Mouse (Mus musculus): ENCODE results near the gene Gm43517. TPM values are rescaled to one million over a fixed set of nuclear protein-coding genes. Genes with fewer than 3 reads are reported as not detected.
A peak's percentile ranks its signal among the peaks of the same experiment; 100 is the strongest.

The Gm43517 gene
- not detected in 2 replicates for polyA plus RNA-seq (2014; fragmentation: Nextera tagmentation; extraction: Ambion mirVana)

GRCm38 (mm10) chr12:49384876-49385630 is at the start of gene Gm43517:
TSS of gene Gm43517 (plus strand) at chr12:49385174.
- H3K9me3 ChIP-seq (ENCODE audit: control insufficient read depth, low read length): no peaks in the 10 kb centered on the region
- H3K27ac ChIP-seq (ENCODE audit: low read depth, low read length): no peak within 1 kb of the TSS
- no peaks in the 10 kb centered on the region for H3K36me3 ChIP-seq (ENCODE audit: control insufficient read depth, insufficient read depth, low read length)
- ATAC-seq (ENCODE audit: low FRiP score, low TSS enrichment): peak; percentile 57; the same call in 1 of the 2 replicates
- H3K4me3 ChIP-seq (ENCODE audit: low read length): peak within 1 kb of the TSS; percentile 31
- peak within 1 kb of the TSS; percentile 44 for H3K4me2 ChIP-seq (replicated peaks; ENCODE audit: low read depth, low read length)
- WGBS: 1% methylated on average over 75 of the region's 75 CpGs
- H3K4me1 ChIP-seq (ENCODE audit: control insufficient read depth, insufficient read depth, low read length): peaks cover 6% of the 10 kb centered on the region; the same call in 1 of the 2 replicates
- no peak within 1 kb of the TSS for H3K9ac ChIP-seq (ENCODE audit: low read depth, low read length)
- H3K27me3 ChIP-seq (ENCODE audit: control insufficient read depth, insufficient read depth, low read length): peaks cover 81% of the 10 kb centered on the region

DNA sequence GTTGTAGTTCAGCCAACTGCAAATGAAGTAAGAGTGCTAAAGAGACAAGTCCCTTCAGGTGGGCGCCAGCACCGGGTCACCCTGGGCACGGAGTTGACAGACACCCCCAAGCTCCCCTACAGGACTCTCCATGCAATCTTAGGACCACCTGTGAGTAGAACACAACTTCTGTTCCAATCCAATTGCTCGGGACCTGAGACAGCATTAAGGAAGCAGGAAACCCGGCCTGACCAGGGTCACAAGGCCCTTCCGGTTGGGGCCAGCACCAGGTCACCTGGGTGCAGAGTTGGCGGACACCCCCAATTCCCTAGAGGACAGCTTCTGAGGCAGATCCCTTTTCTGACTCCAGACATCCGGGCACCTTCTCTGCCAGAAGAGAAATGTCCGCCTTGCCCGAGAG is 35.3 kb upstream of the Gm43517 start:
- H3K9me3 ChIP-seq (ENCODE audit: control insufficient read depth, low read length): no peaks in the 10 kb centered on the region
- H3K27me3 ChIP-seq (ENCODE audit: control insufficient read depth, insufficient read depth, low read length): no peaks in the 10 kb centered on the region
- H3K27ac ChIP-seq (ENCODE audit: low read depth, low read length): no peak overlapping the region
- H3K4me2 ChIP-seq (replicated peaks; ENCODE audit: low read depth, low read length): no peak overlapping the region
- H3K4me1 ChIP-seq (ENCODE audit: control insufficient read depth, insufficient read depth, low read length): no peaks in the 10 kb centered on the region
- H3K4me3 ChIP-seq (ENCODE audit: low read length): no peak overlapping the region
- ATAC-seq (ENCODE audit: low FRiP score, low TSS enrichment): no peak
- H3K36me3 ChIP-seq (ENCODE audit: control insufficient read depth, insufficient read depth, low read length): no peaks in the 10 kb centered on the region
- WGBS: 91% methylated on average over 10 of the region's 10 CpGs
- no peak overlapping the region for H3K9ac ChIP-seq (ENCODE audit: low read depth, low read length)

DNA sequence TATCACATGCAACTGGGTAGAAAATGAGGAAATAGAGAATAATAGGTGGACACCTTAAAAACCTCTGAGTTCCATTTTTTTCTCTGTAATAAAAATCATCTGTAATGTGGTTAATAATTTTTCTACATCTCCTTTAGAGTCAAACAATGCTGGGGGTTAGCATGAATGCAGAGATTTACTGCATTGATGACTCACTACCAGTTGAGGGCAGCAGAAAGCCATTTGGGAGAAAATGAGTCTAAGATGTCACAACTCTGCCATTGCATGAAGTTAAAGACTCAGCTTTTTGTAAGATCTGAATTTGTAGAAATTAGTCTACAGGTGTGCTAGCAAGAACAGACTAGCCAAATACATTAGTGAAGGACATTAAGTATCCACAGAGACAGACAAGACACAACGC is 16.0 kb upstream of the Gm43517 start:
- 61% methylated on average over 1 of the region's 1 CpGs for WGBS
- Histone ChIP-seq H3K36me3 (ENCODE audit: control insufficient read depth, insufficient read depth, low read length) (no peaks in the 10 kb centered on the region), H3K9ac (ENCODE audit: low read depth, low read length) (no peak overlapping the region), H3K9me3 (ENCODE audit: control insufficient read depth, low read length) (no peaks in the 10 kb centered on the region), H3K4me1 (ENCODE audit: control insufficient read depth, insufficient read depth, low read length) (no peaks in the 10 kb centered on the region), H3K4me2 (replicated peaks; ENCODE audit: low read depth, low read length) (no peak overlapping the region), H3K27me3 (ENCODE audit: control insufficient read depth, insufficient read depth, low read length) (peaks cover 39% of the 10 kb centered on the region), H3K27ac (ENCODE audit: low read depth, low read length) (no peak overlapping the region), H3K4me3 (ENCODE audit: low read length) (no peak overlapping the region)
- ATAC-seq (ENCODE audit: low FRiP score, low TSS enrichment): no peak

GRCm38 (mm10) chr12:49372170-49372569 is 12.8 kb upstream of the Gm43517 start:
- H3K9ac ChIP-seq (ENCODE audit: low read depth, low read length): no peak overlapping the region
- H3K36me3 ChIP-seq (ENCODE audit: control insufficient read depth, insufficient read depth, low read length): no peaks in the 10 kb centered on the region
- no peak overlapping the region for H3K4me3 ChIP-seq (ENCODE audit: low read length)
- H3K27ac ChIP-seq (ENCODE audit: low read depth, low read length): no peak overlapping the region
- peaks cover 71% of the 10 kb centered on the region for H3K27me3 ChIP-seq (ENCODE audit: control insufficient read depth, insufficient read depth, low read length)
- no peaks in the 10 kb centered on the region for H3K9me3 ChIP-seq (ENCODE audit: control insufficient read depth, low read length)
- no peak for ATAC-seq (ENCODE audit: low FRiP score, low TSS enrichment)
- H3K4me1 ChIP-seq (ENCODE audit: control insufficient read depth, insufficient read depth, low read length): no peaks in the 10 kb centered on the region
- no peak overlapping the region for H3K4me2 ChIP-seq (replicated peaks; ENCODE audit: low read depth, low read length)

GRCm38 (mm10) chr12:49373176-49373575 is 11.8 kb upstream of the Gm43517 start:
- H3K4me2 ChIP-seq (replicated peaks; ENCODE audit: low read depth, low read length): no peak overlapping the region
- H3K9ac ChIP-seq (ENCODE audit: low read depth, low read length): no peak overlapping the region
- H3K4me3 ChIP-seq (ENCODE audit: low read length): no peak overlapping the region
- no peaks in the 10 kb centered on the region for H3K4me1 ChIP-seq (ENCODE audit: control insufficient read depth, insufficient read depth, low read length)
- H3K27ac ChIP-seq (ENCODE audit: low read depth, low read length): no peak overlapping the region
- ATAC-seq (ENCODE audit: low FRiP score, low TSS enrichment): no peak
- no peaks in the 10 kb centered on the region for H3K9me3 ChIP-seq (ENCODE audit: control insufficient read depth, low read length)
- no peaks in the 10 kb centered on the region for H3K36me3 ChIP-seq (ENCODE audit: control insufficient read depth, insufficient read depth, low read length)
- 4% methylated on average over 5 of the region's 5 CpGs for WGBS
- peaks cover 81% of the 10 kb centered on the region for H3K27me3 ChIP-seq (ENCODE audit: control insufficient read depth, insufficient read depth, low read length)

DNA sequence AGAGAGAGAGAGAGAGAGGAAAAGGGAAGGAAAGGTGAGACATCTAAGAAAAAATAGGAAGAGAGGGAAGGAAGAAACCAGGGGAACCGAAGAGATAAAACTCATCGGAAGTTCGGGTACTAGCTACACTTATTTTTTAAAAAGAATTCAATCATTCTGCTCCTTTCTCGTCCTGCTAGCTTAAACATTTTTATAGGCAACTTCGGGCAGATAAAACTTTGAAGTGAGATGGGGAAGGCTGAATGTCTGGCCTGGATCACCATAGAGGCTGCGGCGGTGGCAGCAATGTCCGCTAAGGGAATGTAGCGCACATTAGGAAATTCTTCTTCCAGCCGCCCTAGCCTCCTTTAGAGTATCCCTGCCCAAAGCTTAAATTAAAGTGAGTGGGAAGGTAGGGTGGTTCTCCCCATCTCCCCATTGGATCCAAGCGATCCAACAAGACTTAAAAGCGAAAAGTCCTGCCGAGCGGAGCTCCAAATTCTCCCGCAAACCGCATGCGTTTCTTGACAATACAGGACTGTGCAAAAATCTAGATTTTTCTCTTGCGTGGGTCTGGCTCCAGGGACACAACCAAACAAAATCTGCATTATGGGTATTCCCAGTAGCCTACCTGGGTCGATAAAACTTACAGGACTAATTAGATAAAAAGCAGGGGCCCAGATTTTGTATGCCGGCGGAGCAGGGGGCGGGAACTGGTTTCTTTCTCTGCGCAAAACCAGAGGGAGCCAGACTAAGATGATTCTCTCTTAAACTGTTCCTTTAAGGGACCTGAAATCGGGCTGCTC is 11.0 kb upstream of the Gm43517 start:
- peak overlapping the region; percentile 16; the same call in 1 of the 2 replicates for H3K4me2 ChIP-seq (replicated peaks; ENCODE audit: low read depth, low read length)
- no peaks in the 10 kb centered on the region for H3K9me3 ChIP-seq (ENCODE audit: control insufficient read depth, low read length)
- peaks cover 89% of the 10 kb centered on the region for H3K27me3 ChIP-seq (ENCODE audit: control insufficient read depth, insufficient read depth, low read length)
- no peak overlapping the region for H3K27ac ChIP-seq (ENCODE audit: low read depth, low read length)
- WGBS: 1% methylated on average over 24 of the region's 24 CpGs
- H3K9ac ChIP-seq (ENCODE audit: low read depth, low read length): no peak overlapping the region
- H3K4me1 ChIP-seq (ENCODE audit: control insufficient read depth, insufficient read depth, low read length): no peaks in the 10 kb centered on the region
- peak overlapping the region; percentile 21 for H3K4me3 ChIP-seq (ENCODE audit: low read length)
- no peak for ATAC-seq (ENCODE audit: low FRiP score, low TSS enrichment)
- no peaks in the 10 kb centered on the region for H3K36me3 ChIP-seq (ENCODE audit: control insufficient read depth, insufficient read depth, low read length)

- Histone ChIP-seq H3K4me2 (replicated peaks; ENCODE audit: low read depth, low read length) (peak overlapping the region; percentile 16), H3K36me3 (ENCODE audit: control insufficient read depth, insufficient read depth, low read length) (no peaks in the 10 kb centered on the region), H3K4me3 (ENCODE audit: low read length) (peak overlapping the region; percentile 21; the same call in 1 of the 2 replicates), H3K9ac (ENCODE audit: low read depth, low read length) (no peak overlapping the region), H3K27ac (ENCODE audit: low read depth, low read length) (no peak overlapping the region), H3K4me1 (ENCODE audit: control insufficient read depth, insufficient read depth, low read length) (no peaks in the 10 kb centered on the region), H3K27me3 (ENCODE audit: control insufficient read depth, insufficient read depth, low read length) (peaks cover 89% of the 10 kb centered on the region), H3K9me3 (ENCODE audit: control insufficient read depth, low read length) (no peaks in the 10 kb centered on the region)
- WGBS: under 1% methylated on average over 14 of the region's 14 CpGs
- ATAC-seq (ENCODE audit: low FRiP score, low TSS enrichment): no peak
Measured at GRCm38 (mm10) chr12:49374606-49374995, 10.4 kb upstream of the Gm43517 start.

DNA sequence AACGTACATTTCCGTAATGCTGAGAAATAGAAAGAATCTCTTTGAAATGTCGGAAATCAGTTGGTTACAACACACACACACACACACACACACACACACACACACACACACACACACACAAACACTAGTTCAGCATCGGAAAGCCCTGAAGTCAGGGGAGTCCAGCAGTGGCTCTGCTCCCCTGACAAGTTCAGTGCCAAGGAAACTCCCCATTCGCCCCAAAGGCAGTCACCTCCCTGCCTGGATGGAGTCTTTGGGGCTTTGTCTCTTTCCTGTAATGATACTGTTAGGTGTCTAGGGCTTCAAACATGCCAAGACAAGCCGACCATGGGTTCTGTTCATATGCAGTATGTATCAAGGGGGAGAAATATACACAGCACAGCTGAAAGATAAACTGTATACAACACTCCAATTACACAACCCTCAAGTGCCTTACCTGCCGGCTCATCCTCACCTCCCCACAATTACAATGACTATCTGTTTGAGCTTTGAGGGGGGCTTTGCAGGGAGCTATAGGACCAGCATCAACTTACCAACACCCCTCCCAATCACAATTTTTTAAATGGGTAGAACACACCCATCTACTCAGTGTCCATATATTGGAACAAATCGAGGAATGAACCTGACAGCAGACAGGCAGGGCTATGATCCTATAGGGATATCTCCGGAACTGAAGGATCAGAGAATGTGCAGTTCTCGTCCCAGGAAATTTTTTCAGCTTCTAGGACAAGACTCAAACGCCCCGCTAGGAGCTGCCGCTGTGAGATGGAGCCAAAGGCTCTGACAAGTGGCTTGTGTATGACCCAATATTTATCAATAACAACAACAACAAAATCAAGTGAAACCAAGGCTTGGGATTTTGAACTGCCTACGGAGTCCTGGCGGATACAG is 9.3 kb upstream of the Gm43517 start:
- H3K4me1 ChIP-seq (ENCODE audit: control insufficient read depth, insufficient read depth, low read length): no peaks in the 10 kb centered on the region
- no peaks in the 10 kb centered on the region for H3K36me3 ChIP-seq (ENCODE audit: control insufficient read depth, insufficient read depth, low read length)
- no peak for ATAC-seq (ENCODE audit: low FRiP score, low TSS enrichment)
- WGBS: 3% methylated on average over 15 of the region's 15 CpGs
- no peaks in the 10 kb centered on the region for H3K9me3 ChIP-seq (ENCODE audit: control insufficient read depth, low read length)
- no peak overlapping the region for H3K9ac ChIP-seq (ENCODE audit: low read depth, low read length)
- H3K27ac ChIP-seq (ENCODE audit: low read depth, low read length): no peak overlapping the region
- no peak overlapping the region for H3K4me3 ChIP-seq (ENCODE audit: low read length)
- peaks cover 93% of the 10 kb centered on the region for H3K27me3 ChIP-seq (ENCODE audit: control insufficient read depth, insufficient read depth, low read length)
- no peak overlapping the region for H3K4me2 ChIP-seq (replicated peaks; ENCODE audit: low read depth, low read length)
